In genomic region chr4:105001736-105002135, GRCm38 (mm10) we compare ENCODE assay signal across 24 mouse cellular contexts.
DNase-seq lines count a peak whose midpoint lies in the region; ATAC-seq lines count a peak whose summit lies in the region.
"Had no signal": no experiment of that assay in that cellular context is flagged by ENCODE, and none has a peak within 500 bp of the region (broad histone marks: within the 10 kb centered on the region; RNA-seq: fewer than 3 reads in every experiment).

No protein-coding gene starts in this region.

- DNase-seq in forebrain, embryonic 11.5 days (ENCODE audit: low spot score) = no peak
- DNase-seq in frontal cortex, postnatal 25 days (ENCODE audit: low spot score in 2 of 2) = no peak
- DNase-seq in midbrain, embryonic 11.5 days (ENCODE audit: low spot score, missing footprints) = peak; percentile 17
- DNase-seq: adrenal gland, adult 2 months; adrenal gland, postnatal 14 days; cerebellum, adult 11-12 months; cerebellum, adult 8-10 months; cerebellum, postnatal 25 days; gastrocnemius, postnatal 25 days; heart, adult 2 months; kidney, adult 18-20 months; kidney, adult 9 months had no signal

- no peak overlapping the region for H3K4me3 ChIP-seq in forebrain, embryonic 15.5 days
- H3K4me3 ChIP-seq in forebrain, embryonic 11.5 days (ENCODE audit: low read depth, low read length) = no peak overlapping the region
- no peak overlapping the region for H3K4me3 ChIP-seq in midbrain, embryonic 11.5 days (ENCODE audit: low read depth, low read length)
- no peak overlapping the region for H3K4me3 ChIP-seq in midbrain, embryonic 15.5 days
- no peak overlapping the region for H3K4me3 ChIP-seq in neural tube, embryonic 15.5 days (replicated peaks)
- H3K4me3 ChIP-seq: embryonic facial prominence, embryonic 12.5 days; embryonic facial prominence, embryonic 15.5 days; heart, adult 2 months; hindbrain, embryonic 13.5 days had no signal

- peaks cover 4% of the 10 kb centered on the region; the same call in 1 of the 2 replicates for H3K4me1 ChIP-seq in forebrain, embryonic 15.5 days
- H3K4me1 ChIP-seq in forebrain, embryonic 11.5 days (replicated peaks; ENCODE audit: control insufficient read depth, insufficient read depth, low read length) = no peaks in the 10 kb centered on the region
- no peaks in the 10 kb centered on the region for H3K4me1 ChIP-seq in midbrain, embryonic 11.5 days (ENCODE audit: control insufficient read depth, insufficient read depth, low read length)
- H3K4me1 ChIP-seq in midbrain, embryonic 15.5 days = no peaks in the 10 kb centered on the region
- no peaks in the 10 kb centered on the region for H3K4me1 ChIP-seq in neural tube, embryonic 15.5 days
- H3K4me1 ChIP-seq: embryonic facial prominence, embryonic 12.5 days; embryonic facial prominence, embryonic 15.5 days; hindbrain, embryonic 13.5 days had no signal

- no peaks in the 10 kb centered on the region for H3K27me3 ChIP-seq in forebrain, embryonic 15.5 days
- no peaks in the 10 kb centered on the region for H3K27me3 ChIP-seq in forebrain, embryonic 11.5 days (ENCODE audit: control insufficient read depth, insufficient read depth, low read length)
- H3K27me3 ChIP-seq in midbrain, embryonic 11.5 days (ENCODE audit: control insufficient read depth, insufficient read depth, low read length) = no peaks in the 10 kb centered on the region
- H3K27me3 ChIP-seq in midbrain, embryonic 15.5 days (replicated peaks) = no peaks in the 10 kb centered on the region
- no peaks in the 10 kb centered on the region for H3K27me3 ChIP-seq in neural tube, embryonic 15.5 days (replicated peaks)
- H3K27me3 ChIP-seq: embryonic facial prominence, embryonic 12.5 days; embryonic facial prominence, embryonic 15.5 days; hindbrain, embryonic 13.5 days had no signal

- peak overlapping the region; percentile 32 for H3K27ac ChIP-seq in forebrain, embryonic 15.5 days (replicated peaks)
- H3K27ac ChIP-seq in forebrain, embryonic 11.5 days (ENCODE audit: low read depth, low read length) = no peak overlapping the region
- no peak overlapping the region for H3K27ac ChIP-seq in midbrain, embryonic 11.5 days (ENCODE audit: low read depth, low read length)
- no peak overlapping the region for H3K27ac ChIP-seq in midbrain, embryonic 15.5 days
- no peak overlapping the region for H3K27ac ChIP-seq in neural tube, embryonic 15.5 days (replicated peaks)
- H3K27ac ChIP-seq: embryonic facial prominence, embryonic 12.5 days; embryonic facial prominence, embryonic 15.5 days; heart, adult 2 months; hindbrain, embryonic 13.5 days had no signal

- ATAC-seq in forebrain, embryonic 15.5 days (replicated peaks) = no peak
- no peak for ATAC-seq in forebrain, embryonic 11.5 days (replicated peaks; ENCODE audit: low FRiP score)
- ATAC-seq in frontal cortex, adult (ENCODE audit: low TSS enrichment) = peak; percentile 41
- no peak for ATAC-seq in midbrain, embryonic 11.5 days (ENCODE audit: low FRiP score)
- ATAC-seq in midbrain, embryonic 15.5 days (replicated peaks) = no peak
- no peak for ATAC-seq in neural tube, embryonic 15.5 days (ENCODE audit: low FRiP score)
- ATAC-seq: CD4-positive, CD25-positive, alpha-beta regulatory T cell, adult 4 months; hindbrain, embryonic 16.5 days; inflammation-experienced regulatory T-cells, adult 6 months; intestine, embryonic 16.5 days had no signal

- 65% methylated on average over 1 of the region's 1 CpGs for WGBS in forebrain, embryonic 15.5 days
- 86% methylated on average over 1 of the region's 1 CpGs for WGBS in forebrain, embryonic 11.5 days
- WGBS in midbrain, embryonic 11.5 days = 48% methylated on average over 1 of the region's 1 CpGs
- 71% methylated on average over 1 of the region's 1 CpGs for WGBS in midbrain, embryonic 15.5 days
- 65% methylated on average over 1 of the region's 1 CpGs for WGBS in neural tube, embryonic 15.5 days

- H3K9me3 ChIP-seq in forebrain, embryonic 15.5 days = no peaks in the 10 kb centered on the region
- no peaks in the 10 kb centered on the region for H3K9me3 ChIP-seq in forebrain, embryonic 11.5 days (ENCODE audit: control insufficient read depth, low read length)
- H3K9me3 ChIP-seq in midbrain, embryonic 11.5 days (ENCODE audit: control insufficient read depth, low read length) = no peaks in the 10 kb centered on the region
- no peaks in the 10 kb centered on the region for H3K9me3 ChIP-seq in midbrain, embryonic 15.5 days
- H3K9me3 ChIP-seq in neural tube, embryonic 15.5 days (replicated peaks) = no peaks in the 10 kb centered on the region
- H3K9me3 ChIP-seq: embryonic facial prominence, embryonic 12.5 days; embryonic facial prominence, embryonic 15.5 days; hindbrain, embryonic 13.5 days had no signal

- H3K36me3 ChIP-seq in forebrain, embryonic 15.5 days = no peaks in the 10 kb centered on the region
- no peaks in the 10 kb centered on the region for H3K36me3 ChIP-seq in forebrain, embryonic 11.5 days (ENCODE audit: control insufficient read depth, insufficient read depth, low read length)
- no peaks in the 10 kb centered on the region for H3K36me3 ChIP-seq in midbrain, embryonic 11.5 days (ENCODE audit: control insufficient read depth, insufficient read depth, low read length)
- H3K36me3 ChIP-seq in midbrain, embryonic 15.5 days (replicated peaks) = no peaks in the 10 kb centered on the region
- no peaks in the 10 kb centered on the region for H3K36me3 ChIP-seq in neural tube, embryonic 15.5 days
- H3K36me3 ChIP-seq: embryonic facial prominence, embryonic 12.5 days; embryonic facial prominence, embryonic 15.5 days; hindbrain, embryonic 13.5 days had no signal

- H3K9ac ChIP-seq in forebrain, embryonic 15.5 days (replicated peaks) = no peak overlapping the region
- no peak overlapping the region for H3K9ac ChIP-seq in forebrain, embryonic 11.5 days (ENCODE audit: low read length)
- H3K9ac ChIP-seq in midbrain, embryonic 11.5 days (ENCODE audit: low read length) = no peak overlapping the region
- no peak overlapping the region for H3K9ac ChIP-seq in midbrain, embryonic 15.5 days
- H3K9ac ChIP-seq in neural tube, embryonic 15.5 days (replicated peaks) = no peak overlapping the region
- H3K9ac ChIP-seq: embryonic facial prominence, embryonic 12.5 days; embryonic facial prominence, embryonic 15.5 days; hindbrain, embryonic 13.5 days had no signal

- no peak overlapping the region for H3K4me2 ChIP-seq in forebrain, embryonic 15.5 days (replicated peaks)
- no peak overlapping the region for H3K4me2 ChIP-seq in forebrain, embryonic 11.5 days (ENCODE audit: low read depth, low read length, severe bottlenecking)
- H3K4me2 ChIP-seq in midbrain, embryonic 11.5 days = no peak overlapping the region
- H3K4me2 ChIP-seq in midbrain, embryonic 15.5 days = no peak overlapping the region
- no peak overlapping the region for H3K4me2 ChIP-seq in neural tube, embryonic 15.5 days
- H3K4me2 ChIP-seq: embryonic facial prominence, embryonic 12.5 days; embryonic facial prominence, embryonic 15.5 days; heart, embryonic 11.5 days; hindbrain, embryonic 13.5 days had no signal
